Comparison of ENCODE assay signal across 30 mouse cellular contexts in the genomic region with DNA sequence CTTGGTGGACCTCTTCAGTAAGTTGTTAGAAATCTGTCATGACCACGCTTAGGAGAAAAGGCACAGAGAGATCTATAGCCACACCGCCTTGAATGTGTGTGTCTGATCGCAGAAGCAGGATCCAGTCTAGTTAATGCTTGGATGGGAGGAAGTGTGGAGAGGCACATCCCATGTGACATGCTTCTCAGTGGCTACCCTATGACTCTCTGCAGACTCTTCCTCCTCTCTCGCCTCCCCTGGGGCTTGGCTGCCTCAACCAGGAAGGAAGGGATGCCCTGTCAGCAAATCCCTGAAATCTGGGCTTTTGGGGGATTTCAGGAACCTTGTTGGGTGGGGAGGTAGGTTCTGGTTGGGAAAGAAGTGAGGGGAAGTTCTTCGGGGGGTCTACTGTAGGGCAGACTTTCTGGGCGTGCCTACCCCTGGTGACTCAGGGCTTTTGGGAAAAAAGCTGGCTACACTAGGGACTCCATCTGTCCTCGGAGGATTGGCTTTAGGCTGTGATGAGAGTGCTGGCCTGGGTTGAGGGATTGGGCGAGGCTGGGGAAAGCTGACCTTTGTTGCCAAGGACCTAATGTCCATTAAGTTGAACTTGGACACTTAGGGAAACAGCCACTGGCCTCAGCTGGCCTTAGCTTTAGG. TPM values are rescaled to one million over a fixed set of nuclear protein-coding genes. Genes with fewer than 3 reads are reported as not detected.
"Had no signal": no experiment of that assay in that cellular context is flagged by ENCODE, and none has a peak within 500 bp of the region (broad histone marks: within the 10 kb centered on the region; RNA-seq: fewer than 3 reads in every experiment).

No protein-coding gene starts in this region.

- DNase-seq: left cerebral cortex, postnatal 4 days; liver; liver, embryonic 13.5 days; liver, postnatal 0 days; lung, adult 18-20 months; lung, adult 2 months; lung, embryonic 14.5 days; lung, postnatal 14 days; lung, postnatal 36 days; midbrain, embryonic 14.5 days had no signal

- H3K4me1 ChIP-seq: liver, embryonic 12.5 days; liver, embryonic 13.5 days; liver, embryonic 15.5 days; lung, embryonic 15.5 days; megakaryocyte, embryonic 14.5 days; midbrain, embryonic 12.5 days; midbrain, embryonic 13.5 days; midbrain, embryonic 15.5 days; neural tube, embryonic 12.5 days had no signal

- H3K27ac ChIP-seq: limb, embryonic 10.5 days; limb, embryonic 12.5 days; limb, embryonic 15.5 days; liver, embryonic 12.5 days; liver, embryonic 13.5 days; liver, embryonic 14.5 days; liver, embryonic 15.5 days; lung, embryonic 15.5 days; macrophage; midbrain, embryonic 10.5 days; midbrain, embryonic 12.5 days; midbrain, embryonic 13.5 days; midbrain, embryonic 15.5 days; neural tube, embryonic 12.5 days had no signal

- H3K4me3 ChIP-seq: limb, embryonic 10.5 days; limb, embryonic 12.5 days; limb, embryonic 13.5 days; limb, embryonic 15.5 days; liver, embryonic 12.5 days; liver, embryonic 13.5 days; liver, embryonic 15.5 days; lung, embryonic 15.5 days; megakaryocyte, embryonic 14.5 days; midbrain, embryonic 10.5 days; midbrain, embryonic 12.5 days; midbrain, embryonic 13.5 days; midbrain, embryonic 15.5 days; myocyte; neural tube, embryonic 12.5 days had no signal

RNA-seq across cellular contexts. Expression of a gene that starts 20.0 kb away (rescaled TPM):
- total RNA-seq: megakaryocyte progenitor cell, adult 5-6 weeks; megakaryocyte, adult 5-6 weeks; megakaryocyte-erythroid progenitor cell, adult 5-6 weeks; monocyte, adult 5-6 weeks had no signal
- polyA plus RNA-seq: macrophage had no signal
